Mouse (Mus musculus): Measurements from ENCODE around the gene Snapc2. TPM values are rescaled to one million over a fixed set of nuclear protein-coding genes. Genes with fewer than 3 reads are reported as not detected.

Snapc2 gene
- polyA plus RNA-seq, 1 experiment from 2014 or later, result 12.6 TPM

DNA sequence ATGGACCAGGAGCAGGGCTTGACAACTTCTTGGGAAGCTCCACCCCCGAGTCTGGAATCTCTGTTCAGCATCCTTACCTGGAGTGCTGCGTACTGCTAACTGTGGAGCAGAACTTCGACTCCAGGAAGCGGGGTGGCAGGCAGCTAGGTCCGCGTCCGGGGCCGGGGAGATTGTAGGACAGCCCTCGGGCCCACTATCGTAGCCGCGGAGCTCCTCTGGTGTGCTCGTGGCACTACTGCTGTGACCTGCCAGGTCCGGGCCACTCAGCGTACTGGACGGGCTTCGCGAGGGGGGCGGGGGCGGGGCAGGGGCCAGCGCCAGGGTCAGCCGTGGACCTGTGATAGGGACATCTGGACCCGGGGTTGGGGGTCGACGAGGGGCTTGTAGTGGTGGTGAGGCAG lies 40.1 kb upstream of the Snapc2 start:
- Histone ChIP-seq H3K9ac (replicated peaks) (peak overlapping the region; percentile 57; the same call in 1 of the 2 replicates), H3K4me1 (ENCODE audit: insufficient read depth) (peaks cover 28% of the 10 kb centered on the region), H3K4me3 (ENCODE audit: low read depth, low read length) (peak overlapping the region; percentile 45), H3K36me3 (replicated peaks; ENCODE audit: insufficient read depth, low read length) (no peaks in the 10 kb centered on the region), H3K27me3 (ENCODE audit: insufficient read depth, low read length) (peaks cover 41% of the 10 kb centered on the region), H3K27ac (ENCODE audit: low read depth) (no peak overlapping the region), H3K9me3 (ENCODE audit: low read length) (no peaks in the 10 kb centered on the region), H3K4me2 (ENCODE audit: low read depth, low read length) (peak overlapping the region; percentile 71)
- under 1% methylated on average over 25 of the region's 25 CpGs for WGBS (ENCODE audit: insufficient replicate concordance)
- TF ChIP-seq EP300 (IDR thresholded peaks at IDR 0.05; ENCODE audit: low read depth) (no peak), CTCF (IDR thresholded peaks at IDR 0.05; ENCODE audit: low read depth) (no peak)
- DNase-seq, result peak; percentile 40
- ATAC-seq, result peak; percentile 28

DNA sequence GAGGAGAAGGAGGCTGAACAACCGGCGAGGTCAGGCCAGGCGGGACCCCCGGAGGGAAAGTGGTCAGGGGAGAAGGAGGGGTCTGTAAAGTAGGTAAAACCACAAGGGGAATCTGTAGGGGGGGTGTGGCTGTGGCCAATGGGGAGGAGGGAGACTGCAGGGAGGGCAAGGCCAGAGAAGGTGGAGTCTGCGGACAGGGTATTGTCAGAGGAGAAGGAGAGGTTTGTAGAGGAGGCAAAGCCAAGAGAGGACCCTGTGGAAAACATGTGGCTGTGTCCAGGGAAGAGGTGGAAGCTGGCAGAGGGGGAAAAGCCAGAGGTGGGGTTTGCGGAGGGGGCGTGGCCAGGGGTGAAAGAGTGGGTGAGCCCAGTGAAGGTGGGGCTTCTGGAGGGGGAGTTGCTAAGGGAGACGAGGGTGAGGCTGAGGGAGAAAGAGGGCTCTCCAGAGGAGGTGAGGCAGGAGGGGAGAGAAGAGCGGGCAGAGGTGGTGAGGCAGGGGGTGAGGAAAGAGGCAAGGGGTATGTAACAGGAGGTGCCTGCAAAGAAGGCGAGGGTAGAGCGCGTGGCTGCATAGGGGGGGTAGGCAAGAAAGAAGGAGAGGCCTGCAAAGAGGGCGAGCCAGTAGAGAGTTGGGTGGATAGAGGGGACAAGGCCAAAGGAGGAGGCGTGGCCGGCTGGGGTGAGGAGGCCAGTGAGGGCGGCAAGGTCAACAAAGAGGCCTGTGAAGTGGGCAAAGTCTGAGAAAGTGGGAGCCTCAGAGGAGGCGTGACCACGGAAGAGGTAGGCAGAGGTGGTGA lies 39.5 kb upstream of the Snapc2 start:
- H3K9ac ChIP-seq (replicated peaks), result peak overlapping the region; percentile 57; the same call in 1 of the 2 replicates
- no peaks in the 10 kb centered on the region for H3K36me3 ChIP-seq (replicated peaks; ENCODE audit: insufficient read depth, low read length)
- ATAC-seq, result peak; percentile 60
- H3K9me3 ChIP-seq (ENCODE audit: low read length), result no peaks in the 10 kb centered on the region
- H3K27ac ChIP-seq (ENCODE audit: low read depth), result no peak overlapping the region
- peak overlapping the region; percentile 71 for H3K4me2 ChIP-seq (ENCODE audit: low read depth, low read length)
- WGBS (ENCODE audit: insufficient replicate concordance), result 3% methylated on average over 18 of the region's 18 CpGs
- TF ChIP-seq EP300 (IDR thresholded peaks at IDR 0.05; ENCODE audit: low read depth) (no peak), CTCF (IDR thresholded peaks at IDR 0.05; ENCODE audit: low read depth) (no peak)
- peaks cover 28% of the 10 kb centered on the region for H3K4me1 ChIP-seq (ENCODE audit: insufficient read depth)
- peak; percentile 59 for DNase-seq
- peak overlapping the region; percentile 45 for H3K4me3 ChIP-seq (ENCODE audit: low read depth, low read length)
- peaks cover 46% of the 10 kb centered on the region for H3K27me3 ChIP-seq (ENCODE audit: insufficient read depth, low read length)

DNA sequence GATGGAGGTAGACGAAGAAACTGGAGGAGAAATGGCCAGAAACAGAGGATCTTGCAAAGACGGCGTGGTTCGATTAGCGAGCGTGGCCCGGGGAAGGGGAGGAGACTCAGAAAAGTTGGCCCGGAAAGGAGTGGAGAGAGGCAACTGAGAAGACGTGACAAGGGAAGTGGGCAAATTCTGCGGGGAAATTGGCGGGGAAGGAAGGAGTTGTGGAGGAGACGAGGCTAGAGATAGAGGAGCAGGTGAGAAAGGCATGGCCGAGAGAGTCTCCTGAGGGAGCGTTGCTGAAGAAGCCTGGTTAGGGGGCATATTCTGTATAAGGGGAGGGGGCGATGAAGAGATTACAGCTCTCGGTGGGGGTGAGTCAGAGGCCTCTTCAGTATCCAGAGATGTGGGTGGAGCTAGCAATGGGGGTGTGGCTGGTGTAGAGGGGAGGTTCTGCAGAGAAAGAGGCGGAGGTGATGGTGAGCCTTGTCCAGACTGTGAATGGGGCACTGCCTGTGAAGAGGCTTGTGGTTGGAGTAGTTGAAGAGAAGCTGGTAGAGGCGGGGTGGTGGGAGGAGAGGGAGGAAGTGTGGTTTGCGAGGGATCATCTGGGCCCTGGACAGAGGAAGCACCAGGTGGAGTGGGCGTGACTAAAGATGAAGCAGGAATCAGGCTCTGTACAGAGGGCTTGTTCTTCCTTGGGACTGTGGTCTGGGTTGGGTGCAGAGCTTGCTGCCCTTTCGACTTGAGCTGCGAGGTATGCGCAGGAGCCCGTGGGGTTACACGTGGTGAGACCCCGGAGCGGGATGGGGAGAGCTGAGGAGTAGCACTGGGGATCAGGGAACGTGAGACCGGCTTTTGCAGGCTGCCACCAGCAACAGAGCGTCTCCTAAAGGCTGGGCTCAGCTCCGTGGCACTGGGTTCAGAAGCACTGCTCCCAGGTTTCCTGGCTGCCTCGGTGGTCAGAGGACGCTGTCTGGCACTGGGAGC lies 38.6 kb upstream of the Snapc2 start:
- H3K36me3 ChIP-seq (replicated peaks; ENCODE audit: insufficient read depth, low read length), result no peaks in the 10 kb centered on the region
- no peak for TF ChIP-seq CTCF (IDR thresholded peaks at IDR 0.05; ENCODE audit: low read depth)
- no peak for TF ChIP-seq EP300 (IDR thresholded peaks at IDR 0.05; ENCODE audit: low read depth)
- H3K27me3 ChIP-seq (ENCODE audit: insufficient read depth, low read length), result peaks cover 46% of the 10 kb centered on the region
- H3K9ac ChIP-seq (replicated peaks), result no peak overlapping the region
- DNase-seq, result peak; percentile 72
- no peaks in the 10 kb centered on the region for H3K9me3 ChIP-seq (ENCODE audit: low read length)
- peaks cover 28% of the 10 kb centered on the region for H3K4me1 ChIP-seq (ENCODE audit: insufficient read depth)
- peak overlapping the region; percentile 45 for H3K4me3 ChIP-seq (ENCODE audit: low read depth, low read length)
- peak overlapping the region; percentile 71 for H3K4me2 ChIP-seq (ENCODE audit: low read depth, low read length)
- WGBS (ENCODE audit: insufficient replicate concordance), result 6% methylated on average over 33 of the region's 33 CpGs
- no peak overlapping the region for H3K27ac ChIP-seq (ENCODE audit: low read depth)
- ATAC-seq, result peak; percentile 77

DNA sequence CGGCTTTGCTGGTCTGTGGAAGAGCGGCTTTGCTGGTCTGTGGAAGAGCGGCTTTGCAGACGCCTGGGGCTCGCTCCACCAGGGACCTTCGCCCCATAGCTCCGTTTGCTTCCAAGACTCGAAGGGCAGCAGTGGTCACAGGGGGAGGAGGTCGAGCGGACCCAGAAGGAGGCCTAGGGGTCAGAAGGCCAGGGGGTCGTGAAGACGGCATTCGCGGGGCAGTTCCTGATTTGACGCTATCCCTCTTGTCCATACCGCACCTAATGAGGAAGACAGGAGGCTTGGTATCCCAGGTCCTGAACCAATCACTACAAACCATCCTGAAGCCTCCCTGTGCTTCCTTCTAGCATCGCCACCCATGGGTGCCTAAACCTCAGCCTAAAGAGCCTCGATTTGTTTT lies 36.6 kb upstream of the Snapc2 start:
- DNase-seq (no peak), ATAC-seq (no peak)
- TF ChIP-seq CTCF (IDR thresholded peaks at IDR 0.05; ENCODE audit: low read depth) (no peak), EP300 (IDR thresholded peaks at IDR 0.05; ENCODE audit: low read depth) (no peak)
- Histone ChIP-seq H3K27ac (ENCODE audit: low read depth) (no peak overlapping the region), H3K4me3 (ENCODE audit: low read depth, low read length) (peak overlapping the region; percentile 40; the same call in 1 of the 2 replicates), H3K4me2 (ENCODE audit: low read depth, low read length) (no peak overlapping the region), H3K9ac (replicated peaks) (no peak overlapping the region), H3K27me3 (ENCODE audit: insufficient read depth, low read length) (peaks cover 46% of the 10 kb centered on the region), H3K9me3 (ENCODE audit: low read length) (no peaks in the 10 kb centered on the region), H3K36me3 (replicated peaks; ENCODE audit: insufficient read depth, low read length) (no peaks in the 10 kb centered on the region), H3K4me1 (ENCODE audit: insufficient read depth) (peaks cover 28% of the 10 kb centered on the region)
- 21% methylated on average over 18 of the region's 18 CpGs for WGBS (ENCODE audit: insufficient replicate concordance)

DNA sequence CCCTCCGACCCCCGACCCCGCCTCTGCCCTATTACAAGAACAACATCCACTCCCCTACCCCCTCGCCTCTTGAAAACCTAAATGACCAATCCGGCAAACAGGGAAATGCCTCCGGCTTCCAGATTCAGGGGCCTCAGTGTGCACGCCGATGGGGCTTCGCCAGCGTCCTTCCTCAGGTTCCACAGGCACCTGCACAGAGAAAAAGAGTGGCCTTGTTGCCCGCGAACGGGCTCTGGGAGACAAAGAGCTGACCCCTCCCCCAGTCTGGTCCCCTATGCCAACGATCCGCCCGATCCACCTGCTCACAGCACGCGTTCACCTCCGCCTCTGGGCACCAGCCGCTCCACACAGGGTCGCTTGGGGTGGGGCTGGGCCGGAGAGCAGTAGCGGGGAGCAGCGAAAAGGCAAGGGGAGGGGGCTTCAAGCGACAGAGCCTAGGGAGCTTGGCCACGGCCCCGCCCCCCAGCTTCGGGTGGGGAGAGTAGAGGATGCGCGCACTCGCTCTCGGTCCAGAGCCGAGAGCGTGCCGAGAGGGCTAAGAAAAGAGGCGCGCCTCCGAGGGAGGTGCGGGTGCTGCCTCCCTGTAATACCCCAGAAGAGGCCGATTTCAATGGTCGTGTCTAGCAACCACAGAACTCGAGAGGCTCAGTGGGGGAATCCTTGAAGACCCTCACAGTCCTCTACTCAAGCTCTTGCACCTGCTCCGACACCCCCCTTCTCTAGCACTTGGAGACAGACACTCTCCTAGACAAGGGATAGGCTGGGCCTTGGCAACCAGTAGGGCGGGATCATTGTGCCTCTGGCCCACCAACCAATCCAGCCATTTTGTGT lies 35.9 kb upstream of the Snapc2 start, which contains the start of gene Prr36:
Gene Prr36 (minus strand): TSS at position 669 of the 831 bp plus-strand sequence.
- Histone ChIP-seq H3K4me1 (ENCODE audit: insufficient read depth) (peaks cover 28% of the 10 kb centered on the region), H3K4me2 (ENCODE audit: low read depth, low read length) (peak within 1 kb of the TSS; percentile 66), H3K4me3 (ENCODE audit: low read depth, low read length) (peak within 1 kb of the TSS; percentile 40), H3K27me3 (ENCODE audit: insufficient read depth, low read length) (peaks cover 46% of the 10 kb centered on the region), H3K27ac (ENCODE audit: low read depth) (no peak within 1 kb of the TSS), H3K36me3 (replicated peaks; ENCODE audit: insufficient read depth, low read length) (no peaks in the 10 kb centered on the region), H3K9me3 (ENCODE audit: low read length) (no peaks in the 10 kb centered on the region), H3K9ac (replicated peaks) (no peak within 1 kb of the TSS)
- 3% methylated on average over 41 of the region's 44 CpGs for WGBS (ENCODE audit: insufficient replicate concordance)
- no peak for ATAC-seq
- DNase-seq, result no peak
- TF ChIP-seq EP300 (IDR thresholded peaks at IDR 0.05; ENCODE audit: low read depth) (no peak), CTCF (IDR thresholded peaks at IDR 0.05; ENCODE audit: low read depth) (no peak)
